Mouse (Mus musculus): ENCODE data around the gene Mbnl2. TPM values are rescaled to one million over a fixed set of nuclear protein-coding genes. Genes with fewer than 3 reads are reported as not detected.
A peak's percentile ranks its signal among the peaks of the same experiment; 100 is the strongest.

Mbnl2 gene
- polyA plus RNA-seq, 1 experiment from 2014 or later = 123 TPM

GRCm38 (mm10) chr14:120259426-120259825, 16.0 kb upstream of the Mbnl2 start:
- no peak overlapping the region for H3K4me2 ChIP-seq
- no peaks in the 10 kb centered on the region for H3K4me1 ChIP-seq (replicated peaks)
- no peak for ATAC-seq (replicated peaks; ENCODE audit: insufficient number of reproducible peaks, insufficient read depth, low FRiP score, low read depth)
- no peak overlapping the region for H3K27ac ChIP-seq
- H3K9me3 ChIP-seq (replicated peaks) = no peaks in the 10 kb centered on the region
- H3K4me3 ChIP-seq = no peak overlapping the region
- no peak overlapping the region for H3K9ac ChIP-seq
- WGBS = 69% methylated on average over 1 of the region's 1 CpGs
- H3K36me3 ChIP-seq = no peaks in the 10 kb centered on the region
- H3K27me3 ChIP-seq = no peaks in the 10 kb centered on the region

DNA sequence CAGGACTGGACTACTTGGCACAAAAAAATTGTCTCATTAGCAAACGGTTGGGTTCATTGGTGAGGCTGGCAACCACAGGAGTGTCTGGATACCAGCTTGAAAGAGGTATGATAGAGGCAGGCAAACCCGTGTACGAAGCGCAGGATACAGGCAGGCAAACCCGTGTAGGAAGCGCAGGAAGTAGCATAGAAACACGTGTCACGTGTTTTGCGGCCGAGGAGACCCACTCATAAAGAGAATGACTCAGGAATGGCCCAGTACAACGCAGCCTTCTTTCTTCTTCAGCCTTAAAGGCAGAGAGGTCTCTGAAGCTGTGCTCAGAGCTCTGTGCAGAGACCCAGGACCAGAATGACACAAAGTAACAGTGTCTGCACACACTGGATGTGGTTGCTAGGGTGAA, 13.9 kb upstream of the Mbnl2 start:
- ATAC-seq (replicated peaks; ENCODE audit: insufficient number of reproducible peaks, insufficient read depth, low FRiP score, low read depth) = no peak
- Histone ChIP-seq H3K4me1 (replicated peaks) (no peaks in the 10 kb centered on the region), H3K36me3 (no peaks in the 10 kb centered on the region), H3K4me2 (no peak overlapping the region), H3K9ac (no peak overlapping the region), H3K27ac (no peak overlapping the region), H3K27me3 (no peaks in the 10 kb centered on the region), H3K9me3 (replicated peaks) (no peaks in the 10 kb centered on the region), H3K4me3 (no peak overlapping the region)
- 88% methylated on average over 11 of the region's 11 CpGs for WGBS

- Histone ChIP-seq H3K27ac (no peak overlapping the region), H3K27me3 (no peaks in the 10 kb centered on the region), H3K9me3 (replicated peaks) (no peaks in the 10 kb centered on the region), H3K9ac (no peak overlapping the region), H3K36me3 (no peaks in the 10 kb centered on the region), H3K4me1 (replicated peaks) (no peaks in the 10 kb centered on the region), H3K4me3 (no peak overlapping the region), H3K4me2 (no peak overlapping the region)
- no peak for ATAC-seq (replicated peaks; ENCODE audit: insufficient number of reproducible peaks, insufficient read depth, low FRiP score, low read depth)
- 89% methylated on average over 14 of the region's 14 CpGs for WGBS
Observed at GRCm38 (mm10) chr14:120262660-120263379, 12.6 kb upstream of the Mbnl2 start.

DNA sequence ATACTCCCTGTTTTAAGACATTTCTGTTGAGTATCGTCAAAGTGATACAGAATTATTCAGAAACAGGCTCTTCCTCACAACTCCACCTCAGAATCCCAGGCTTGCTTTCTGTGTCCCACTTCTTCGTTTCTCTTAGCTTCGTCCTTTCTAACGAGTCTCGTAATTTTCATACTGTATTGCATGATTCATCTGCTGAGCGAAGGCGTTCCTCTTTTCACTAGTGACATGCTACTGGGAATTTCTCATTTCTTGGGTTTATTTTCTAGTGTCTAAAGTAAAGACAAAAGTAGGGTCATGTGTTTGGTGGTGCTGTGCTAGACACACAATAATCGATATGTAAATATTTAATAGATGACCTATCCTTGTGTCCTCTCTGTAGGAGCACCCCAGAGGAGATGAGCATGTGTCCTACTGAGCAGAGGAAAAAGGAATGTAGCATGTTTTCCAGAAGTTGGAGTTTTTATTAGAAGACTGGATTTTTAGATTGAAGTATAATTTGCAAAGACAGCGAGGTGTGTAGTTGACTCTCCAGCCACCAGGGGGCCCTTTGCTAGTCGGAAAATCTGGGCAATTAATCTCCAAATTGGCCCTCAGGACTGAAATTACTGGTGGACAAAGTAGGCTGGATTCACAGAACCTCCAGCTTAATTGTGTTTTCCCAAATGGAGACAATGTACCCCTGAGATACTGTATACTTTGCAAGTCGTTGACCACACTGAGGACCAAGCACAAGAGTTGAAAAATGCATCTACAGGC, 11.9 kb upstream of the Mbnl2 start:
- Histone ChIP-seq H3K4me1 (replicated peaks) (no peaks in the 10 kb centered on the region), H3K27me3 (no peaks in the 10 kb centered on the region), H3K4me2 (no peak overlapping the region), H3K36me3 (no peaks in the 10 kb centered on the region), H3K4me3 (no peak overlapping the region), H3K9ac (no peak overlapping the region), H3K9me3 (replicated peaks) (no peaks in the 10 kb centered on the region), H3K27ac (no peak overlapping the region)
- ATAC-seq (replicated peaks; ENCODE audit: insufficient number of reproducible peaks, insufficient read depth, low FRiP score, low read depth) = no peak
- 77% methylated on average over 11 of the region's 11 CpGs for WGBS

- H3K9me3 ChIP-seq (replicated peaks) = no peaks in the 10 kb centered on the region
- H3K4me1 ChIP-seq (replicated peaks) = no peaks in the 10 kb centered on the region; the same call in 1 of the 2 replicates
- no peak overlapping the region for H3K4me2 ChIP-seq
- ATAC-seq (replicated peaks; ENCODE audit: insufficient number of reproducible peaks, insufficient read depth, low FRiP score, low read depth) = no peak
- H3K27ac ChIP-seq = no peak overlapping the region
- H3K36me3 ChIP-seq = no peaks in the 10 kb centered on the region
- no peak overlapping the region for H3K9ac ChIP-seq
- H3K4me3 ChIP-seq = no peak overlapping the region
- no peaks in the 10 kb centered on the region for H3K27me3 ChIP-seq
Observed at GRCm38 (mm10) chr14:120265886-120266285, 9.6 kb upstream of the Mbnl2 start.

DNA sequence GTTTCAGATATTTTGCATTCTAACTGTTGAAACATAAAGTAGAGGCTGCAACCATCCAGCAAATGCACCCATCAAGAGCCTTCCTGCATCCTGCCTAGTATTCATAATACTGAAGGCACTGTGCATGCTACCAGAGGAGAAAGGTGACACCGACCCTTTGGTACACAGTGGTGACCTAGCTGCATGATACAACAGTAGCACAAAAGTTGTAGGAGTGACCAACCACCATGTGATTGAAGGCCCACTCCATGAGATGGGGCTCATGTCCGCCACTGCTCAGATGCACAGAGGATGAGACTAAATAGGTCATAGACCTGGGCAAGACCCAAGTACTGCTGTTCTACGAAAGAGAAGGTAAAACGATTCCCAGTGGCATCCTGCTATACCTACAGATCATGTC, 8.3 kb upstream of the Mbnl2 start:
- Histone ChIP-seq H3K4me3 (no peak overlapping the region), H3K4me1 (replicated peaks) (no peaks in the 10 kb centered on the region; the same call in 1 of the 2 replicates), H3K9ac (no peak overlapping the region), H3K4me2 (no peak overlapping the region), H3K36me3 (no peaks in the 10 kb centered on the region), H3K27me3 (no peaks in the 10 kb centered on the region), H3K27ac (no peak overlapping the region), H3K9me3 (replicated peaks) (no peaks in the 10 kb centered on the region)
- 94% methylated on average over 4 of the region's 4 CpGs for WGBS
- ATAC-seq (replicated peaks; ENCODE audit: insufficient number of reproducible peaks, insufficient read depth, low FRiP score, low read depth) = no peak

GRCm38 (mm10) chr14:120270031-120270430, 5.4 kb upstream of the Mbnl2 start:
- no peak overlapping the region for H3K4me2 ChIP-seq
- peaks cover 4% of the 10 kb centered on the region for H3K4me1 ChIP-seq (replicated peaks)
- H3K27ac ChIP-seq = no peak overlapping the region
- no peaks in the 10 kb centered on the region for H3K9me3 ChIP-seq (replicated peaks)
- no peak overlapping the region for H3K9ac ChIP-seq
- no peak for ATAC-seq (replicated peaks; ENCODE audit: insufficient number of reproducible peaks, insufficient read depth, low FRiP score, low read depth)
- H3K4me3 ChIP-seq = no peak overlapping the region
- no peaks in the 10 kb centered on the region for H3K36me3 ChIP-seq
- 53% methylated on average over 3 of the region's 3 CpGs for WGBS
- no peaks in the 10 kb centered on the region for H3K27me3 ChIP-seq

DNA sequence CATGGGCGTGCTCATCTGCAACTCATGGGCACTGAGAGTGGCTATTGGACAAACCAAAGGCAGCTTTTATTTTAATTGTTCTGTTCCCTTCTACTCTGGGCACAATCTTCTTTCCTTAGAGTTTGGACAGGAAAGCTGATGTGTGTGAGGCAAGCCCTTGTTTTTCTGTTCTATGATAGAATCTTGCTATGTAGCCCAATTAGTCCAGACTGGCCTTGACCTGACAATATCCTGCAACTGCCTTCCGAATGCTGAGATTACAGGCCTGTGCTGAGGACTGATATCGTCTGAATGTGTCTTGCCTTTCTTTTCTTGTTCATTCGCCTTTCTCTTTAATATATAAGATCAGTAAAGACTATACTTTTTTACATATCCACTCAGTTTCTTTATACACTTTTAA, 4.8 kb upstream of the Mbnl2 start:
- H3K9me3 ChIP-seq (replicated peaks) = no peaks in the 10 kb centered on the region
- no peak overlapping the region for H3K4me3 ChIP-seq
- H3K4me1 ChIP-seq (replicated peaks) = peaks cover 6% of the 10 kb centered on the region
- ATAC-seq (replicated peaks; ENCODE audit: insufficient number of reproducible peaks, insufficient read depth, low FRiP score, low read depth) = no peak
- H3K27me3 ChIP-seq = no peaks in the 10 kb centered on the region
- no peak overlapping the region for H3K9ac ChIP-seq
- H3K27ac ChIP-seq = no peak overlapping the region
- no peak overlapping the region for H3K4me2 ChIP-seq
- H3K36me3 ChIP-seq = no peaks in the 10 kb centered on the region
- WGBS = 73% methylated on average over 4 of the region's 4 CpGs

- Histone ChIP-seq H3K9ac (no peak overlapping the region), H3K4me3 (no peak overlapping the region), H3K4me2 (no peak overlapping the region), H3K9me3 (replicated peaks) (no peaks in the 10 kb centered on the region), H3K27ac (no peak overlapping the region), H3K4me1 (replicated peaks) (peaks cover 6% of the 10 kb centered on the region), H3K36me3 (no peaks in the 10 kb centered on the region), H3K27me3 (no peaks in the 10 kb centered on the region)
- 84% methylated on average over 8 of the region's 8 CpGs for WGBS
- no peak for ATAC-seq (replicated peaks; ENCODE audit: insufficient number of reproducible peaks, insufficient read depth, low FRiP score, low read depth)
Observed at GRCm38 (mm10) chr14:120271096-120271495, 4.4 kb upstream of the Mbnl2 start.

GRCm38 (mm10) chr14:120273766-120274165, 1.7 kb upstream of the Mbnl2 start:
- Histone ChIP-seq H3K4me1 (replicated peaks) (peaks cover 22% of the 10 kb centered on the region), H3K4me2 (no peak overlapping the region), H3K9ac (no peak overlapping the region), H3K27ac (no peak overlapping the region), H3K36me3 (no peaks in the 10 kb centered on the region), H3K27me3 (no peaks in the 10 kb centered on the region), H3K9me3 (replicated peaks) (no peaks in the 10 kb centered on the region), H3K4me3 (no peak overlapping the region)
- no peak for ATAC-seq (replicated peaks; ENCODE audit: insufficient number of reproducible peaks, insufficient read depth, low FRiP score, low read depth)
- 63% methylated on average over 5 of the region's 5 CpGs for WGBS

DNA sequence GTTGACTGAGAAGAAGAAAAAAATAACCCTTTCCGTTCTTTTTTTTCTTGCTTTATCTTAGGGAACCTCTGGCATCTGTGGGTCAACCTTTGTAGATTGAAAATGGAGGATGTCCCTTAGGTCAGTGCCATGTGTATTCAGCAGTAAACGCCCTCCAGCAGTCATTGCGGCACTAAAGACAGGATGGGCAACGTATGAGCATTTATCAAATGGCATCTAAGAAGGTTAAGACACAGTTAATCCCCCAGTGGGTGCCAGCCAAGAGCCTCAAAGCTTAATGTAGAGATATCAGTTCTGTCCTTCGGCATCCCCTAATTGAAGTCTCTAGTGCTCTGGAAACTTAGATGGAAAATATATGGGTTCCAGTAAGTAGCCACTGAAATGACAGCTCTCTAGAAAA, 723 bp upstream of the Mbnl2 start:
- Histone ChIP-seq H3K4me1 (replicated peaks) (peaks cover 32% of the 10 kb centered on the region), H3K27ac (peak overlapping the region; percentile 95), H3K27me3 (no peaks in the 10 kb centered on the region), H3K36me3 (no peaks in the 10 kb centered on the region), H3K9me3 (replicated peaks) (no peaks in the 10 kb centered on the region), H3K4me2 (peak overlapping the region; percentile 87), H3K9ac (0 out of 2 replicates have a peak overlapping the region, but pooled peaks have one; percentile 38), H3K4me3 (peak overlapping the region; percentile 76)
- WGBS = 50% methylated on average over 5 of the region's 5 CpGs
- no peak for ATAC-seq (replicated peaks; ENCODE audit: insufficient number of reproducible peaks, insufficient read depth, low FRiP score, low read depth)
